Mouse (Mus musculus) left cerebral cortex, postnatal 25 days (tissue): ENCODE results near the gene Egf. TPM values are rescaled to one million over a fixed set of nuclear protein-coding genes. Genes with fewer than 3 reads are reported as not detected.

ENCODE experiments used
- DNase-seq, 2 experiments: peaks; one replicate each; pipeline ENCODE4 v3.0.0; 2022; ENCODE audit warnings: low spot score in 2 of 2, mixed read lengths in 1 of 2
- intact Hi-C: fragments of 180-260 bp; cut with DNase I; formaldehyde crosslinking; loops from one replicate; pipeline ENCODE4 v1.15.1; 2025
- total RNA-seq, 2 experiments: library from RNA; stranded (reverse); gene quantifications; 2 replicates each; pipeline ENCODE4 v1.2.3; 2021

Gene Egf
- total RNA-seq, 2 experiments from 2014 or later, result 1.2 to 2.0 TPM

GRCm38 (mm10) chr3:129724961-129725501 lies 30.1 kb downstream of the Egf start:
- intact Hi-C loops, result loop anchor here (5.0 kb wide), 1 partner anchor 107 kb away; the partner anchor contains the start of gene Gar1
- DNase-seq, result peak; percentile 94 to 96

- intact Hi-C loops, result no loop called here
- DNase-seq, result no peak
Observed at GRCm38 (mm10) chr3:129724505-129724904, 30.6 kb downstream of the Egf start.

- intact Hi-C loops, result no loop called here
- no peak for DNase-seq
Observed at GRCm38 (mm10) chr3:129723311-129723710, 31.8 kb downstream of the Egf start.

- intact Hi-C loops, result loop anchor here (10.0 kb wide), 1 partner anchor 360 kb away; no protein-coding TSS in a partner anchor
- no peak for DNase-seq
Observed at GRCm38 (mm10) chr3:129714542-129715145, 40.5 kb downstream of the Egf start.

GRCm38 (mm10) chr3:129708157-129708556 lies 47.0 kb downstream of the Egf start:
- DNase-seq, result peak; percentile 31 to 47
- intact Hi-C loops, result no loop called here

GRCm38 (mm10) chr3:129698882-129699281 lies 56.2 kb downstream of the Egf start:
- intact Hi-C loops, result no loop called here

GRCm38 (mm10) chr3:129698365-129698764 lies 56.8 kb downstream of the Egf start:
- intact Hi-C loops, result no loop called here
- DNase-seq, result no peak

More at GRCm38 (mm10) chr3:129698882-129699281, 56.2 kb downstream of the Egf start:
- DNase-seq, result no peak

- intact Hi-C loops, result no loop called here
Observed at GRCm38 (mm10) chr3:129697691-129698090, 57.4 kb downstream of the Egf start.

GRCm38 (mm10) chr3:129695943-129696342 lies 59.2 kb downstream of the Egf start:
- DNase-seq, result no peak
- intact Hi-C loops, result no loop called here

More at GRCm38 (mm10) chr3:129697691-129698090, 57.4 kb downstream of the Egf start:
- DNase-seq, result no peak

- intact Hi-C loops, result no loop called here
Observed at GRCm38 (mm10) chr3:129693581-129693980, 61.5 kb downstream of the Egf start.

GRCm38 (mm10) chr3:129692816-129693215 lies 62.3 kb downstream of the Egf start:
- DNase-seq, result no peak
- intact Hi-C loops, result no loop called here

More at GRCm38 (mm10) chr3:129693581-129693980, 61.5 kb downstream of the Egf start:
- no peak for DNase-seq

GRCm38 (mm10) chr3:129687429-129687828 lies 67.7 kb downstream of the Egf start:
- intact Hi-C loops, result loop anchor here (1.0 to 10.0 kb wide), 5 partner anchors 265 to 1333 kb away; no protein-coding TSS in a partner anchor
- DNase-seq, result no peak

- intact Hi-C loops, result loop anchor here (1.0 to 10.0 kb wide), 5 partner anchors 265 to 1332 kb away; no protein-coding TSS in a partner anchor
- peak; percentile 80 for DNase-seq
Observed at GRCm38 (mm10) chr3:129686698-129687333, 68.3 kb downstream of the Egf start.

GRCm38 (mm10) chr3:129686196-129686595 lies 68.9 kb downstream of the Egf start:
- DNase-seq, result no peak
- intact Hi-C loops, result loop anchor here (2.0 to 10.0 kb wide), 4 partner anchors 264 to 1331 kb away; no protein-coding TSS in a partner anchor

- no peak for DNase-seq
- intact Hi-C loops, result loop anchor here (10.0 kb wide), 2 partner anchors 1148 to 1328 kb away; no protein-coding TSS in a partner anchor
Observed at GRCm38 (mm10) chr3:129683060-129683679, 71.9 kb downstream of the Egf start.

- intact Hi-C loops, result loop anchor here (10.0 kb wide), 2 partner anchors 1148 to 1328 kb away; no protein-coding TSS in a partner anchor
- DNase-seq, result peak; percentile 14 to 57
Observed at GRCm38 (mm10) chr3:129682389-129682788, 72.7 kb downstream of the Egf start.

GRCm38 (mm10) chr3:129681841-129682240 lies 73.3 kb downstream of the Egf start:
- intact Hi-C loops, result loop anchor here (2.0 to 10.0 kb wide), 3 partner anchors 149 to 1327 kb away; partner anchors contain the start of gene Elovl6
- no peak for DNase-seq

GRCm38 (mm10) chr3:129680258-129680657 lies 74.9 kb downstream of the Egf start:
- intact Hi-C loops, result loop anchor here (2.0 to 10.0 kb wide), 3 partner anchors 147 to 1325 kb away; partner anchors contain the start of gene Elovl6
- peak in 1 of 2 experiments; percentile 29 for DNase-seq

GRCm38 (mm10) chr3:129675923-129676322 lies 79.2 kb downstream of the Egf start:
- intact Hi-C loops, result no loop called here
- DNase-seq, result no peak

- DNase-seq, result no peak
- intact Hi-C loops, result no loop called here
Observed at GRCm38 (mm10) chr3:129663906-129664305, 91.2 kb downstream of the Egf start.
